Mouse (Mus musculus): ENCODE data around the gene Arrdc2. TPM values are rescaled to one million over a fixed set of nuclear protein-coding genes. Genes with fewer than 3 reads are reported as not detected.

The Arrdc2 gene
- polyA plus RNA-seq, 2 experiments = 8.6 to 21.5 TPM

DNA sequence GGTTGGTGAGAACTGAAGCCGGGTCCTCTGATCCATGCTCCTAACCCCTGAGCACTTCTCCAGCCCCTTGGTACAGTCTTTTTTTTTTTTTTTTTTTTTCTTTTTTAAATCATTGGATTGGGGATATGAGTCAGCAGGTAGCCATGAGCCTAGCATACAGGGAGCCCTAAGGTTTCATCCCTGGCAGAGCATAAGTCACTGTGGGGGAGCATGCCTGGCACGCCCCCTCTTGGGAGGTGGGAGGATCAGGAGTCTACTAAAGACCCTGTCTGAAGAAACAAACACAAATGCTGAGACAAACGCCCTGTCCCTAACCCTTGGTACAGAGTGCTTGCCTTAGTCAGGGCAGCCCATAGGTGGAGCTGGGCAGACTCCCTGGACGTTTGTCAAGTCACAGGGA lies 27.5 kb downstream of the Arrdc2 start:
- no peak overlapping the region for H3K27ac ChIP-seq (replicated peaks; ENCODE audit: low read depth, low read length)
- DNase-seq (ENCODE audit: low spot score) (no peak), ATAC-seq (ENCODE audit: low FRiP score, low read depth) (no peak)
- no peak overlapping the region for H3K4me2 ChIP-seq (replicated peaks; ENCODE audit: low read depth, low read length, severe bottlenecking)
- no peaks in the 10 kb centered on the region for H3K36me3 ChIP-seq (ENCODE audit: control insufficient read depth, insufficient read depth, low read length)
- TF ChIP-seq POLR2A (IDR thresholded peaks at IDR 0.05; ENCODE audit: borderline replicate concordance, extremely low read depth, insufficient read depth, insufficient read length) = no peak
- 30% methylated on average over 4 of the region's 4 CpGs for WGBS
- peaks cover 4% of the 10 kb centered on the region; the same call in 1 of the 2 replicates for H3K4me1 ChIP-seq (ENCODE audit: control insufficient read depth, insufficient read depth, low read length)
- H3K27me3 ChIP-seq (ENCODE audit: control insufficient read depth, insufficient read depth, low read length) = 0 out of 2 replicates have a peak, but pooled peaks cover 12% of the 10 kb centered on the region
- no peak overlapping the region for H3K9ac ChIP-seq (ENCODE audit: low read depth, low read length, severe bottlenecking)
- H3K4me3 ChIP-seq (replicated peaks; ENCODE audit: low read length) = no peak overlapping the region
- no peaks in the 10 kb centered on the region for H3K9me3 ChIP-seq (ENCODE audit: control insufficient read depth, low read length)

DNA sequence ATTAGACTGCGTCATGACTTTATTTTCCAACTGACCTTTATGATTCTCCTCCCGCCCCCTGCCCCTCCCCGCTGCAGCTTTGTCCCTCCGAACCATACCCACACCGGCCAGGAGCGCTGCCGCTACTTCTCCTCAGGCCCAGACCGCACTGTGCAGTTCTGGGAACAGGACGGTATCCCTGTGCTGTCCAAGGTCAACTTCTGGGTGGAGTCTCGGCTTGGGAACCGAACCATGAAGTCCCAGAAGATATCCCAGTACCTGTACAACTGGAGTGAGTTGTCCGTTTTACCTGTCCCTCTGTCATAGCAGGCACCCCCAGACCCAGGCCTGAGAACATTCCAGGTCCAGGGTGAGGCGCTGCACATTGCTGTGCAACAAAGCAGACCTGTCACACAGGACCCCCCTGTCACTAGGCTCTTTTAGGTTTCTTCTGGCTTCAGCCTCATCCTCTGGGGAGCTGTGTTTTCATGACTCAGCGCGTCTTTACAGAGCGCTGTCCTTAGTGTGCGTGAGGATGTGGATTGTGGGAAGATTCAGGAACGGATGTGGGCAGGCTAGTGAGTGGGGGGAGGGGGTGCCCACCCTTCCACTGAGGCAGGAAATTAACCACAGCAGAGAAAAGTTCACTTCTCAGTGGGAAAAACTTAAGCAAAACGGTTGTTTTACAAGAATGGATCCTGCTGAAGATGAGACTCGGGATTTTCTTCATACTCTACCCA lies 28.4 kb downstream of the Arrdc2 start:
- WGBS = 70% methylated on average over 20 of the region's 20 CpGs
- H3K4me2 ChIP-seq (replicated peaks; ENCODE audit: low read depth, low read length, severe bottlenecking) = no peak overlapping the region
- H3K4me3 ChIP-seq (replicated peaks; ENCODE audit: low read length) = no peak overlapping the region
- H3K9me3 ChIP-seq (ENCODE audit: control insufficient read depth, low read length) = no peaks in the 10 kb centered on the region
- no peak overlapping the region for H3K27ac ChIP-seq (replicated peaks; ENCODE audit: low read depth, low read length)
- H3K4me1 ChIP-seq (ENCODE audit: control insufficient read depth, insufficient read depth, low read length) = no peaks in the 10 kb centered on the region
- ATAC-seq (ENCODE audit: low FRiP score, low read depth) = no peak
- H3K9ac ChIP-seq (ENCODE audit: low read depth, low read length, severe bottlenecking) = no peak overlapping the region
- 0 out of 2 replicates have a peak, but pooled peaks cover 3% of the 10 kb centered on the region for H3K27me3 ChIP-seq (ENCODE audit: control insufficient read depth, insufficient read depth, low read length)
- DNase-seq (ENCODE audit: low spot score) = no peak
- no peaks in the 10 kb centered on the region for H3K36me3 ChIP-seq (ENCODE audit: control insufficient read depth, insufficient read depth, low read length)
- TF ChIP-seq POLR2A (IDR thresholded peaks at IDR 0.05; ENCODE audit: borderline replicate concordance, extremely low read depth, insufficient read depth, insufficient read length) = no peak

- ATAC-seq (ENCODE audit: low FRiP score, low read depth) = no peak
- 77% methylated on average over 8 of the region's 8 CpGs for WGBS
- Histone ChIP-seq H3K9ac (ENCODE audit: low read depth, low read length, severe bottlenecking) (no peak overlapping the region), H3K27ac (replicated peaks; ENCODE audit: low read depth, low read length) (no peak overlapping the region), H3K4me3 (replicated peaks; ENCODE audit: low read length) (no peak overlapping the region), H3K9me3 (ENCODE audit: control insufficient read depth, low read length) (no peaks in the 10 kb centered on the region), H3K36me3 (ENCODE audit: control insufficient read depth, insufficient read depth, low read length) (no peaks in the 10 kb centered on the region), H3K4me1 (ENCODE audit: control insufficient read depth, insufficient read depth, low read length) (peaks cover 4% of the 10 kb centered on the region; the same call in 1 of the 2 replicates), H3K27me3 (ENCODE audit: control insufficient read depth, insufficient read depth, low read length) (peaks cover 7% of the 10 kb centered on the region), H3K4me2 (replicated peaks; ENCODE audit: low read depth, low read length, severe bottlenecking) (no peak overlapping the region)
- DNase-seq (ENCODE audit: low spot score) = no peak
- no peak for TF ChIP-seq POLR2A (IDR thresholded peaks at IDR 0.05; ENCODE audit: borderline replicate concordance, extremely low read depth, insufficient read depth, insufficient read length)
These were observed 30.4 kb downstream of the Arrdc2 start for GRCm38 (mm10) chr8:70808955-70809701.

DNA sequence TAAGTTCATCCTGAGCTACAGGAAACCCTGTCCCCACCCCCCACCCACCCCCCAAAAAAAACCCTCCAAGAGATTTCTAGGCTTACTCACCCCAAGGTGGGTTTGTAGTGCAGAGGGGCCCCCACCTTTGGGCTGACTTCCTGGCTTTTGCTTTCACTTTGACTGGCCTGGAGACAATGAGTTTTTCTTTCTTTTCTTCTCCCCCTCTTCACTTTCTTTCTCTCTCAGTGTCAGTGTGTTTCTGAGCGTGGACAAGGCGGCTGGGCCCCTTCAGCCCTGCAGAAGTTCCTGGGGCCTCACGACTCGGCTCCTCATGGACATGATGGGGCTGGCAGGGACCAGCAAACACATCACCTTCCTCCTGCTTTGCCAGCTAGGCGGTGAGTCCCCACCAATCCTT lies 31.3 kb downstream of the Arrdc2 start, which contains the start of gene Il12rb1:
Gene Il12rb1 (plus strand): TSS at position 211 of the 400 bp plus-strand sequence.
- Histone ChIP-seq H3K4me1 (ENCODE audit: control insufficient read depth, insufficient read depth, low read length) (peaks cover 9% of the 10 kb centered on the region; the same call in 1 of the 2 replicates), H3K4me2 (replicated peaks; ENCODE audit: low read depth, low read length, severe bottlenecking) (no peak within 1 kb of the TSS), H3K9me3 (ENCODE audit: control insufficient read depth, low read length) (no peaks in the 10 kb centered on the region), H3K4me3 (replicated peaks; ENCODE audit: low read length) (no peak within 1 kb of the TSS), H3K9ac (ENCODE audit: low read depth, low read length, severe bottlenecking) (no peak within 1 kb of the TSS), H3K27ac (replicated peaks; ENCODE audit: low read depth, low read length) (no peak within 1 kb of the TSS), H3K36me3 (ENCODE audit: control insufficient read depth, insufficient read depth, low read length) (no peaks in the 10 kb centered on the region), H3K27me3 (ENCODE audit: control insufficient read depth, insufficient read depth, low read length) (peaks cover 16% of the 10 kb centered on the region)
- no peak for DNase-seq (ENCODE audit: low spot score)
- no peak for TF ChIP-seq POLR2A (IDR thresholded peaks at IDR 0.05; ENCODE audit: borderline replicate concordance, extremely low read depth, insufficient read depth, insufficient read length)
- ATAC-seq (ENCODE audit: low FRiP score, low read depth) = no peak
- WGBS = 55% methylated on average over 5 of the region's 5 CpGs

DNA sequence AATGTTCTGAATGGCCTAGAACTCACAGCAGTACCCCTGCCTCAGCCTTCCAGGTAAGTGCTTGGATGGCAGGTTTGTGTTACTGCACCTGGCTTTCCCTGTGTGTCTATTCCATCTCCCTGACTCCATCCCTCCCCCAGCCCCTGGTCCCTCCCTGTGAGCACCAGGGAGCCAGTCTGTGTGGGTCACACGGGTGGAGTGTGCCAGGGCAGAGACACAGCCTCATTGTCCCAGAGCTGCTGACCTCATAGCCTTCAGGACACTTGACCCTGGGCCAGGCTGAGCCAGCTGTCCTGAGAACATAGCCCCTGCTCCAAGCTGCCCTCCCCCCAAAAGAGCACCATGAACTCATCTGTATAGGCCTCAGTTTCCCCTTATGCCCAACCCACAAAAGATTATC lies 32.2 kb downstream of the Arrdc2 start:
- Histone ChIP-seq H3K4me3 (replicated peaks; ENCODE audit: low read length) (no peak overlapping the region), H3K9ac (ENCODE audit: low read depth, low read length, severe bottlenecking) (no peak overlapping the region), H3K9me3 (ENCODE audit: control insufficient read depth, low read length) (no peaks in the 10 kb centered on the region), H3K4me2 (replicated peaks; ENCODE audit: low read depth, low read length, severe bottlenecking) (no peak overlapping the region), H3K36me3 (ENCODE audit: control insufficient read depth, insufficient read depth, low read length) (no peaks in the 10 kb centered on the region), H3K4me1 (ENCODE audit: control insufficient read depth, insufficient read depth, low read length) (peaks cover 9% of the 10 kb centered on the region; the same call in 1 of the 2 replicates), H3K27me3 (ENCODE audit: control insufficient read depth, insufficient read depth, low read length) (peaks cover 18% of the 10 kb centered on the region), H3K27ac (replicated peaks; ENCODE audit: low read depth, low read length) (no peak overlapping the region)
- 75% methylated on average over 1 of the region's 1 CpGs for WGBS
- ATAC-seq (ENCODE audit: low FRiP score, low read depth) (no peak), DNase-seq (ENCODE audit: low spot score) (no peak)
- no peak for TF ChIP-seq POLR2A (IDR thresholded peaks at IDR 0.05; ENCODE audit: borderline replicate concordance, extremely low read depth, insufficient read depth, insufficient read length)

Measured in limb, embryonic 14.5 days (tissue).